Mouse (Mus musculus) heart, adult 2 months (tissue): ENCODE measurements around the gene Dhx34. TPM values are rescaled to one million over a fixed set of nuclear protein-coding genes. Genes with fewer than 3 reads are reported as not detected.
A peak's percentile ranks its signal among the peaks of the same experiment; 100 is the strongest.

ENCODE experiments used
- DNase-seq, 2 experiments: peaks; one replicate each; pipeline ENCODE4 v3.0.0; 2021
- H3K27ac ChIP-seq: fragments of 200-600 bp; 2 replicates; pipeline ENCODE4 v1.8.1; 2022
- H3K27me3 ChIP-seq: fragments of 200-500 bp; 2 replicates; pipeline ENCODE4 v1.6.1; 2012; ENCODE audit warnings: mild to moderate bottlenecking, low read length, inconsistent platforms, mixed read lengths; ENCODE audit not compliant: control insufficient read depth, insufficient read depth
- H3K36me3 ChIP-seq: fragments of 200-500 bp; 2 replicates; pipeline ENCODE4 v1.6.1; 2012; ENCODE audit warnings: low read length, inconsistent platforms; ENCODE audit not compliant: control insufficient read depth, insufficient read depth
- H3K4me1 ChIP-seq: fragments of 200-500 bp; 2 replicates; pipeline ENCODE4 v1.6.1; 2011; ENCODE audit warnings: low read length; ENCODE audit not compliant: control insufficient read depth, insufficient read depth
- H3K4me3 ChIP-seq: fragments of 200-600 bp; 2 replicates; pipeline ENCODE4 v1.8.1; 2022
- H3K79me2 ChIP-seq: fragments of 200-500 bp; replicated peaks from 2 replicates; pipeline ENCODE4 v1.6.1; 2012; ENCODE audit warnings: mild to moderate bottlenecking, inconsistent platforms, low read length, moderate library complexity, mixed read lengths; ENCODE audit not compliant: control insufficient read depth, insufficient read depth
- H3K9ac ChIP-seq: fragments of 200-500 bp; 2 replicates; pipeline ENCODE4 v1.6.1; 2012; ENCODE audit warnings: low read depth, mild to moderate bottlenecking, control low read depth, inconsistent platforms, low read length, mixed read lengths
- CTCF ChIP-seq: fragments of 200-600 bp; IDR thresholded peaks from 2 replicates; pipeline ENCODE4 v1.8.1; 2022; ENCODE audit warnings: antibody characterized with exemption, mild to moderate bottlenecking, moderate library complexity
- EP300 ChIP-seq: fragments of 200-500 bp; IDR thresholded peaks from 2 replicates; pipeline ENCODE4 v1.6.1; 2011; ENCODE audit warnings: low read depth, low read length, control low read depth; ENCODE audit not compliant: insufficient read depth
- POLR2A ChIP-seq: fragments of 200-500 bp; IDR thresholded peaks from 2 replicates; pipeline ENCODE4 v1.6.1; 2011; ENCODE audit warnings: mild to moderate bottlenecking, low read depth, low read length, control low read depth; ENCODE audit not compliant: insufficient read depth
- WGBS: fragments of 180-500 bp; shearing (Covaris S2); methylation state at CpG from one replicate; pipeline ENCODE4 v1.1.7; 2018; 5-methylcytosine and 5-hydroxymethylcytosine counted together
- intact Hi-C: fragments of 180-260 bp; cut with DNase I; formaldehyde crosslinking; loops from one replicate; pipeline ENCODE4 v1.15.1; 2025
- polyA plus RNA-seq: library from polyadenylated mRNA; depleted of rRNA; stranded (reverse); fragments of >200 nt; gene quantifications from 2 replicates; pipeline ENCODE4 v1.2.3, GENCODE M21; 2012
- total RNA-seq, 2 experiments: library from RNA; stranded (reverse); gene quantifications; 2 replicates each; pipeline ENCODE4 v1.2.3; 2021

Dhx34 gene
- total and polyA plus RNA-seq, 3 experiments, result 6.1 to 15.8 (median 8.9) TPM

- intact Hi-C loops, result no loop called here
- Histone ChIP-seq H3K36me3 (no peaks in the 10 kb centered on the region), H3K4me3 (no peak overlapping the region), H3K4me1 (no peaks in the 10 kb centered on the region), H3K27me3 (no peaks in the 10 kb centered on the region), H3K27ac (no peak overlapping the region), H3K9ac (no peak overlapping the region), H3K79me2 (no peaks in the 10 kb centered on the region)
- 68% methylated on average over 6 of the region's 6 CpGs for WGBS
- no peak for DNase-seq
- TF ChIP-seq POLR2A (no peak), CTCF (no peak), EP300 (no peak)
Observed at GRCm38 (mm10) chr7:16201136-16201535, 20.7 kb downstream of the Dhx34 start.

- intact Hi-C loops, result no loop called here
- H3K27me3 ChIP-seq, result no peaks in the 10 kb centered on the region
- no peak overlapping the region for H3K27ac ChIP-seq
- TF ChIP-seq POLR2A (no peak), CTCF (no peak), EP300 (no peak)
- no peak for DNase-seq
- no peak overlapping the region for H3K4me3 ChIP-seq
- H3K36me3 ChIP-seq, result no peaks in the 10 kb centered on the region
- 83% methylated on average over 11 of the region's 11 CpGs for WGBS
- H3K9ac ChIP-seq, result no peak overlapping the region
- H3K79me2 ChIP-seq, result no peaks in the 10 kb centered on the region
- no peaks in the 10 kb centered on the region for H3K4me1 ChIP-seq
Observed at GRCm38 (mm10) chr7:16198540-16198939, 23.3 kb downstream of the Dhx34 start.

DNA sequence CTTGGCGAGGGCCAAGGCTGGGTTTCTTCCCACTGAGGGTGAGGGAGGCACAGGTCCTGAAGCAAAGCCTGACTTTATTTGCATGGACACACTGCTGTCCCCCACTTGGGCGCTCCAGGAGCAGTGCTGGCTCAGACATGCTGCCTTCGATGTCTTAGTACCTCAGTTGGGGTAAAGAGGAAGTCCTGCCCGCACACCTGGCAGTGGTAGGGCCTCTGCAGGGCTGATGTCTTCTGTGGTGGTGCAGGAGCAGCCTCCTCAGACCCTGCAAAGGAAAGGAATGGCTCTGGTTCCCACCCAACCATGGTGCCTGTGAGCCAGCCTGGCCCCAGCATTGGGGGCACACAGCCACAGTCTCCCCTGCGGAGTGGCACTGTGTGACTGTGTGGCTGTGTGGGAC lies 24.7 kb downstream of the Dhx34 start:
- 76% methylated on average over 5 of the region's 5 CpGs for WGBS
- TF ChIP-seq EP300, result no peak
- no peak for TF ChIP-seq POLR2A
- no peak for TF ChIP-seq CTCF
- no peaks in the 10 kb centered on the region for H3K36me3 ChIP-seq
- no peak overlapping the region for H3K27ac ChIP-seq
- H3K4me1 ChIP-seq, result peaks cover 1% of the 10 kb centered on the region; the same call in 1 of the 2 replicates
- intact Hi-C loops, result no loop called here
- H3K79me2 ChIP-seq, result no peaks in the 10 kb centered on the region
- no peak overlapping the region for H3K9ac ChIP-seq
- H3K4me3 ChIP-seq, result no peak overlapping the region
- H3K27me3 ChIP-seq, result no peaks in the 10 kb centered on the region
- DNase-seq, result no peak

DNA sequence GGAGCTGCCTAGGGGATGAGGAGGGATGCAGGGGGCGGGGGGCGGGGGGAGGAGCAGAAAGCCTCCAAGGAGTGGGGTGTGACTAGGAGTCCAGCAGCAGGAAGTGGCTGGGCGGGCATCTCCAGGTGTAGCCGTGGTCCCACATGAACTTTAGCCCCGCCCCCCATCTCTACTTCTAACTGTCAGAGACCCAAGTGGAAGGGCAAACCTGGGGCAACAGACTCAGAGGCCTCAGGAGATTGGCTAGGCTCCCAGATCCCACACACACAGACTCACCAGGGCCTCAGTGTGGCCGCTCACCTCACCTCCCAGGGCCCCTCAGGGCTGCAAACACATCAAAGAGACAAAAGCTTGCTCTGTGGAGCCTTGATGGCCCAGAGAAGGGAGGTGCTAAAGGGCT lies 25.2 kb downstream of the Dhx34 start:
- H3K4me1 ChIP-seq, result peaks cover 1% of the 10 kb centered on the region; the same call in 1 of the 2 replicates
- H3K4me3 ChIP-seq, result no peak overlapping the region
- no peaks in the 10 kb centered on the region for H3K79me2 ChIP-seq
- no peaks in the 10 kb centered on the region for H3K27me3 ChIP-seq
- TF ChIP-seq CTCF (no peak), POLR2A (no peak), EP300 (no peak)
- H3K9ac ChIP-seq, result no peak overlapping the region
- DNase-seq, result no peak
- WGBS, result 76% methylated on average over 6 of the region's 6 CpGs
- H3K36me3 ChIP-seq, result no peaks in the 10 kb centered on the region
- H3K27ac ChIP-seq, result no peak overlapping the region
- intact Hi-C loops, result no loop called here

DNA sequence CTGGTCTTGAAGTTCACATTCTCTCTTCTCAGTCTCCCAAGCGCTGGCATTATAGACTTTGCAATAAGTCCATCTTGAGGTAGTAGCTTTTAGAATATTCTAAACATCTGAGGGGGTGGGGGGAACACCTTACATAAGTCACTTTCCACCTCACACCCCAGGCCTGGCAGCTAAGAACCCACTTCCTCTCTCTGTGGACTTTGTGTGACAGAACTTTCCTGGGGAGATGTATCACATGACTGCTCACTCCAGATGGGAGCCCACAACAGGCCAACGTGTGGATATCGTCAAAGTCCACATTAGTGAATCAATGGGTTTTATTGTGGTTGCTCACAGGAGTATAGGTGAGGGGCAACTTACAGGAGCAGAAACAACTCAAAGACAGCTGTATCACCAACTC lies 28.1 kb downstream of the Dhx34 start:
- intact Hi-C loops, result loop anchor here (2.0 kb wide), 1 partner anchor 133 kb away; no protein-coding TSS in a partner anchor
- no peak overlapping the region for H3K27ac ChIP-seq
- no peak overlapping the region for H3K4me3 ChIP-seq
- DNase-seq, result no peak
- WGBS, result 47% methylated on average over 3 of the region's 3 CpGs
- no peaks in the 10 kb centered on the region for H3K36me3 ChIP-seq
- TF ChIP-seq POLR2A (no peak), CTCF (no peak)
- no peaks in the 10 kb centered on the region for H3K79me2 ChIP-seq
- H3K9ac ChIP-seq, result no peak overlapping the region
- peaks cover 1% of the 10 kb centered on the region; the same call in 1 of the 2 replicates for H3K4me1 ChIP-seq
- no peaks in the 10 kb centered on the region for H3K27me3 ChIP-seq

DNA sequence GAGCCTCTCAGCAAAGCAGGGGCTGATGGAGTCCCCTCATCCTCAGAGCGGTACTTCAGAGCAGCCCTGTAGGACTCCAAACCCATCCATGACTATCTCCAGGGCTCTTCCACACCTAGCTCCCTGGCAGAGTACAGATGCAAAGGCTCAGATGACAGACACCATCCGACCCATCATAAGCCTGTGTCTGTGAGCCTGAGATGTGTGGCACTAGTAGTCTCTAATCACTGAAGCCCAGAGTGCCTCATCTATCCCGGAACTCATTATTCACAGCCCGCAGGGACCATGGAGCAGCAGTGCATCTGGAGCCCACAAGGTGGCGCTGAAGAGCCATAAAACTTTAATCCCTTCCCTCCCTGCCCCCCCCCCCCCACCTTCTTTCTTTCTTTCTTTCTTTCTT lies 29.5 kb downstream of the Dhx34 start:
- Histone ChIP-seq H3K27me3 (no peaks in the 10 kb centered on the region), H3K27ac (no peak overlapping the region), H3K4me3 (no peak overlapping the region), H3K36me3 (no peaks in the 10 kb centered on the region), H3K79me2 (no peaks in the 10 kb centered on the region), H3K9ac (no peak overlapping the region), H3K4me1 (peaks cover 1% of the 10 kb centered on the region; the same call in 1 of the 2 replicates)
- peak; percentile 69 to 82 for DNase-seq
- intact Hi-C loops, result loop anchor here (1.0 to 2.0 kb wide), 2 partner anchors 71 to 134 kb away; no protein-coding TSS in a partner anchor
- peak; percentile 73 for TF ChIP-seq CTCF
- TF ChIP-seq POLR2A, result no peak
- TF ChIP-seq EP300, result 0 out of 2 replicates have a peak, but pooled peaks have one; percentile 16
- WGBS, result 17% methylated on average over 5 of the region's 5 CpGs
